Mouse (Mus musculus) intestine, embryonic 14.5 days (tissue): ENCODE results near the gene Lrrc58. TPM values are rescaled to one million over a fixed set of nuclear protein-coding genes. Genes with fewer than 3 reads are reported as not detected.

Experiments
- ATAC-seq: fragments of 200-750 bp; cut with Nextera tagmentation; replicated peaks from 2 replicates; pipeline ENCODE4 v1.8.0; 2017; ENCODE audit warnings: low read depth, moderate number of reproducible peaks, moderate TSS enrichment, moderate library complexity; ENCODE audit not compliant: low FRiP score, low TSS enrichment
- DNase-seq: peaks from one replicate; pipeline ENCODE4 v3.0.0-alpha.2; 2018; ENCODE audit warnings: low spot score
- H3K27ac ChIP-seq: fragments of 300-500 bp; sonication (generic); 2 replicates; pipeline ENCODE4 v1.5.1; 2014; ENCODE audit warnings: low read depth, mild to moderate bottlenecking, control low read depth
- H3K27me3 ChIP-seq: fragments of 300-500 bp; sonication (generic); replicated peaks from 2 replicates; pipeline ENCODE4 v1.6.1; 2014; ENCODE audit warnings: low read length, control low read depth; ENCODE audit not compliant: control insufficient read depth, insufficient read depth
- H3K36me3 ChIP-seq: fragments of 300-500 bp; sonication (generic); 2 replicates; pipeline ENCODE4 v1.6.1; 2014; ENCODE audit warnings: low read length, control low read depth; ENCODE audit not compliant: control insufficient read depth, insufficient read depth
- H3K4me1 ChIP-seq: fragments of 300-500 bp; sonication (generic); replicated peaks from 2 replicates; pipeline ENCODE4 v1.6.1; 2014; ENCODE audit warnings: low read length, control low read depth, mixed read lengths; ENCODE audit not compliant: control insufficient read depth, insufficient read depth
- H3K4me2 ChIP-seq: fragments of 300-500 bp; sonication (generic); 2 replicates; pipeline ENCODE4 v1.6.1; 2014; ENCODE audit warnings: low read length
- H3K4me3 ChIP-seq: fragments of 300-500 bp; sonication (generic); 2 replicates; pipeline ENCODE4 v1.5.1; 2014; ENCODE audit warnings: low read depth, low read length, control low read depth, mixed read lengths
- H3K9ac ChIP-seq: fragments of 300-500 bp; sonication (generic); 2 replicates; pipeline ENCODE4 v1.6.1; 2014; ENCODE audit warnings: mild to moderate bottlenecking, low read length
- H3K9me3 ChIP-seq: fragments of 300-500 bp; sonication (generic); 2 replicates; pipeline ENCODE4 v1.6.1; 2016; ENCODE audit warnings: low read length, control low read depth; ENCODE audit not compliant: control insufficient read depth
- WGBS: fragments of 180-500 bp; shearing (Covaris S2); extraction: QIAGEN DNeasy Blood & Tissue Kit; methylation state at CpG from one replicate; pipeline ENCODE4 v1.1.7; 2014; 5-methylcytosine and 5-hydroxymethylcytosine counted together
- polyA plus RNA-seq: library from polyadenylated mRNA; unstranded; fragments of >200 nt; fragmentation: Nextera tagmentation; extraction: Ambion mirVana; gene quantifications from 2 replicates; pipeline ENCODE4 v1.2.1, GENCODE M21; 2014

Gene Lrrc58
- polyA plus RNA-seq, result 56.2 and 59.7 TPM in 2 replicates

GRCm38 (mm10) chr16:37867791-37868505 is at the start of gene Lrrc58:
TSS of gene Lrrc58 (plus strand) at chr16:37868389.
- Histone ChIP-seq H3K9ac (peak within 1 kb of the TSS; percentile 90), H3K36me3 (no peaks in the 10 kb centered on the region), H3K9me3 (no peaks in the 10 kb centered on the region), H3K4me2 (peak within 1 kb of the TSS; percentile 76), H3K4me1 (peaks cover 17% of the 10 kb centered on the region), H3K27me3 (no peaks in the 10 kb centered on the region), H3K27ac (peak within 1 kb of the TSS; percentile 99), H3K4me3 (peak within 1 kb of the TSS; percentile 74)
- peak; percentile 90 for DNase-seq
- peak; percentile 95 for ATAC-seq
- WGBS, result under 1% methylated on average over 65 of the region's 86 CpGs

GRCm38 (mm10) chr16:37823949-37824348 is 44.2 kb upstream of the Lrrc58 start:
- Histone ChIP-seq H3K4me1 (no peaks in the 10 kb centered on the region), H3K9ac (no peak overlapping the region), H3K4me3 (no peak overlapping the region), H3K4me2 (no peak overlapping the region), H3K27ac (no peak overlapping the region), H3K9me3 (no peaks in the 10 kb centered on the region), H3K27me3 (no peaks in the 10 kb centered on the region), H3K36me3 (peaks cover 95% of the 10 kb centered on the region)
- DNase-seq (no peak), ATAC-seq (no peak)
- WGBS, result 84% methylated on average over 5 of the region's 5 CpGs

- 86% methylated on average over 12 of the region's 12 CpGs for WGBS
- H3K9me3 ChIP-seq, result no peaks in the 10 kb centered on the region
- H3K4me2 ChIP-seq, result no peak overlapping the region
- DNase-seq (no peak), ATAC-seq (no peak)
- H3K4me1 ChIP-seq, result no peaks in the 10 kb centered on the region
- no peak overlapping the region for H3K27ac ChIP-seq
- H3K27me3 ChIP-seq, result no peaks in the 10 kb centered on the region
- peaks cover 97% of the 10 kb centered on the region for H3K36me3 ChIP-seq
- H3K4me3 ChIP-seq, result no peak overlapping the region
- H3K9ac ChIP-seq, result no peak overlapping the region
Measured at GRCm38 (mm10) chr16:37824778-37825505, 43.2 kb upstream of the Lrrc58 start.

GRCm38 (mm10) chr16:37826286-37826685 is 41.9 kb upstream of the Lrrc58 start:
- H3K4me2 ChIP-seq, result no peak overlapping the region
- H3K9ac ChIP-seq, result no peak overlapping the region
- H3K4me3 ChIP-seq, result no peak overlapping the region
- no peaks in the 10 kb centered on the region for H3K4me1 ChIP-seq
- H3K36me3 ChIP-seq, result peaks cover 97% of the 10 kb centered on the region
- no peaks in the 10 kb centered on the region for H3K27me3 ChIP-seq
- 97% methylated on average over 3 of the region's 3 CpGs for WGBS
- H3K27ac ChIP-seq, result no peak overlapping the region
- no peak for ATAC-seq
- DNase-seq, result no peak
- H3K9me3 ChIP-seq, result no peaks in the 10 kb centered on the region

GRCm38 (mm10) chr16:37831041-37831440 is 37.1 kb upstream of the Lrrc58 start:
- no peak overlapping the region for H3K9ac ChIP-seq
- peaks cover 86% of the 10 kb centered on the region for H3K36me3 ChIP-seq

GRCm38 (mm10) chr16:37837571-37837970 is 30.6 kb upstream of the Lrrc58 start:
- 56% methylated on average over 3 of the region's 3 CpGs for WGBS

More at GRCm38 (mm10) chr16:37831041-37831440, 37.1 kb upstream of the Lrrc58 start:
- DNase-seq, result no peak
- Histone ChIP-seq H3K9me3 (no peaks in the 10 kb centered on the region), H3K4me1 (no peaks in the 10 kb centered on the region), H3K4me3 (no peak overlapping the region), H3K27ac (no peak overlapping the region), H3K27me3 (no peaks in the 10 kb centered on the region), H3K4me2 (no peak overlapping the region)
- WGBS, result 79% methylated on average over 7 of the region's 7 CpGs
- ATAC-seq, result no peak

GRCm38 (mm10) chr16:37842439-37842838 is 25.8 kb upstream of the Lrrc58 start:
- H3K9ac ChIP-seq, result no peak overlapping the region
- H3K27ac ChIP-seq, result no peak overlapping the region
- WGBS, result 53% methylated on average over 2 of the region's 2 CpGs
- ATAC-seq, result no peak
- H3K9me3 ChIP-seq, result no peaks in the 10 kb centered on the region
- H3K4me2 ChIP-seq, result no peak overlapping the region
- no peaks in the 10 kb centered on the region for H3K27me3 ChIP-seq
- H3K36me3 ChIP-seq, result no peaks in the 10 kb centered on the region
- no peaks in the 10 kb centered on the region for H3K4me1 ChIP-seq
- DNase-seq, result no peak
- H3K4me3 ChIP-seq, result no peak overlapping the region

More at GRCm38 (mm10) chr16:37837571-37837970, 30.6 kb upstream of the Lrrc58 start:
- Histone ChIP-seq H3K36me3 (peaks cover 29% of the 10 kb centered on the region), H3K4me3 (no peak overlapping the region), H3K9me3 (no peaks in the 10 kb centered on the region), H3K9ac (no peak overlapping the region), H3K27me3 (no peaks in the 10 kb centered on the region), H3K27ac (no peak overlapping the region), H3K4me1 (no peaks in the 10 kb centered on the region), H3K4me2 (no peak overlapping the region)
- DNase-seq (no peak), ATAC-seq (no peak)

GRCm38 (mm10) chr16:37843740-37844139 is 24.4 kb upstream of the Lrrc58 start:
- ATAC-seq (no peak), DNase-seq (no peak)
- no peaks in the 10 kb centered on the region for H3K36me3 ChIP-seq
- no peak overlapping the region for H3K27ac ChIP-seq
- no peaks in the 10 kb centered on the region for H3K4me1 ChIP-seq
- H3K9me3 ChIP-seq, result no peaks in the 10 kb centered on the region
- H3K4me2 ChIP-seq, result no peak overlapping the region
- H3K4me3 ChIP-seq, result no peak overlapping the region
- no peaks in the 10 kb centered on the region for H3K27me3 ChIP-seq
- WGBS, result 86% methylated on average over 12 of the region's 12 CpGs
- H3K9ac ChIP-seq, result no peak overlapping the region
